11 mouse cellular contexts compared by ENCODE assay signal in the genomic region with DNA sequence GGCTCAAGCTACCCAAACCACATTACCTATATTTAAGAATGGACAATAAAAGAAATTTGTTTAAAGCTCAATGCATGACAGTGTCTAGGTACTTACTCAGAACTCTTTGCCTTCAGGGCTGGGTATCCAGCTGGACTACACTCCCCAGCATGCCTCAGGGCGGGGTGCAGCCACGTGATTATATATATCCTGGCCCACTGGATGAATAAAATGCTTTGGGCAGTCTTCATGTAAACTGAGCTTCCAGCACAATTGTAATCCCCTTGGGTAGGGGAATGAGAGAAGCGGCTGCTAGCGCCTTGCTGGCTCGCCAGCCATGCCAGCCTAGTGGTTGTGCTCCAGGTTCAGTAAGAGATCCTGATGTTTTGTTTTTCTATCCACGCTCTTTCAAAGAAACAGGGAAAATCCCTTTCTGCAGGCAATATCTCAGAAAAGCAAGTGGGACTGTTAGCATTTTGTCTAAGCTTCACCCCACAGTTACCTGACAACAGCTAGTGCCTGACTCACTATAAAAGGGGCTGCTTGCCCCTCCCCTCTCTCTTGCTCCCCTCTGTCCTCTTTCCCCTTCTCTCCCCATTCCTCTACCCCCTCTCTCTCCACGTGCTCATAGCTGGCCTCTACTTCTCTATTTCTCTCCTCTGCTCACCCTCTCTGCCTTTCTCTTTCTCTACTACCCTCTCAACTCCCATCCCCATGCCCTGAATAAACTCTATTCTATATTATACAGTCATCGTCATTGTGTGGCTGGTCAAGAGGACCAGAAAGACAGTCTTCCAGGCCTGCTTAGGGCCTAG.
A peak's percentile ranks its signal among the peaks of the same experiment; 100 is the strongest.
DNase-seq lines count a peak whose midpoint lies in the region; ATAC-seq and TF ChIP-seq lines count a peak whose summit lies in the region.
"Had no signal": no experiment of that assay in that cellular context is flagged by ENCODE, and none has a peak within 500 bp of the region (broad histone marks: within the 10 kb centered on the region; RNA-seq: fewer than 3 reads in every experiment).

No protein-coding gene starts in this region.

- H3K4me3 ChIP-seq in gastrocnemius, adult 2 months = peak overlapping the region; percentile 19; the same call in 1 of the 2 replicates
- no peak overlapping the region for H3K4me3 ChIP-seq in limb, embryonic 12.5 days (replicated peaks)
- H3K4me3 ChIP-seq: liver, embryonic 12.5 days had no signal

- DNase-seq in gastrocnemius, adult 2 months = peak; percentile 47
- DNase-seq in gastrocnemius, postnatal 36 days = no peak
- DNase-seq in retina, postnatal 1 day = peak; percentile 25
- no peak for DNase-seq in retina, embryonic 14.5 days (ENCODE audit: low spot score)
- no peak for DNase-seq in testis, postnatal 10 days (ENCODE audit: low spot score)
- no peak for DNase-seq in testis, postnatal 14 days (ENCODE audit: low spot score)
- DNase-seq: embryo, embryonic 11 days had no signal

- peak overlapping the region; percentile 32; the same call in 1 of the 2 replicates for H3K27ac ChIP-seq in gastrocnemius, adult 2 months
- no peak overlapping the region for H3K27ac ChIP-seq in limb, embryonic 12.5 days
- H3K27ac ChIP-seq: liver, embryonic 12.5 days had no signal

- H3K9me3 ChIP-seq in limb, embryonic 12.5 days = no peaks in the 10 kb centered on the region
- H3K9me3 ChIP-seq: liver, embryonic 12.5 days had no signal

- H3K27me3 ChIP-seq in limb, embryonic 12.5 days = no peaks in the 10 kb centered on the region; the same call in 1 of the 2 replicates

- peak; percentile 79; the same call in 1 of the 2 replicates for ATAC-seq in limb, embryonic 12.5 days (ENCODE audit: insufficient number of reproducible peaks, insufficient read depth, low FRiP score, low TSS enrichment, low read depth)
- ATAC-seq in monocyte, adult 5-6 weeks (replicated peaks; ENCODE audit: insufficient number of reproducible peaks, low FRiP score, low TSS enrichment, poor library complexity, severe bottlenecking) = no peak
- ATAC-seq: CD4-positive, CD25-positive, alpha-beta regulatory T cell, adult 4 months; liver, embryonic 12.5 days had no signal

- peaks cover 16% of the 10 kb centered on the region; the same call in 1 of the 2 replicates for H3K4me1 ChIP-seq in limb, embryonic 12.5 days (replicated peaks)

- intact Hi-C loops in gastrocnemius, adult 2 months (cut with DNase I) = no loop called here
- intact Hi-C loops in gastrocnemius, postnatal 36 days (cut with DNase I) = no loop called here

- WGBS in limb, embryonic 12.5 days = 64% methylated on average over 8 of the region's 8 CpGs

- H3K36me3 ChIP-seq in limb, embryonic 12.5 days = no peaks in the 10 kb centered on the region
- H3K36me3 ChIP-seq: liver, embryonic 12.5 days had no signal

- H3K4me2 ChIP-seq in limb, embryonic 12.5 days = no peak overlapping the region
- H3K4me2 ChIP-seq: liver, embryonic 12.5 days had no signal

- no peak overlapping the region for H3K9ac ChIP-seq in limb, embryonic 12.5 days (replicated peaks)
- H3K9ac ChIP-seq: liver, embryonic 12.5 days had no signal

- TF ChIP-seq CTCF in gastrocnemius, adult 2 months (IDR thresholded peaks at IDR 0.05) = no peak

Comparison
In these comparisons a context has a peak if more than half of its experiments do, and no peak if none do; other contexts are left out.
1. DNase-seq: peak in gastrocnemius, adult 2 months (single experiment) and retina, postnatal 1 day (single experiment); none in gastrocnemius, postnatal 36 days (0 of 2), retina, embryonic 14.5 days (single experiment), testis, postnatal 10 days (single experiment) and testis, postnatal 14 days (single experiment).